Mouse (Mus musculus): ENCODE measurements around the gene Lrrc20. TPM values are rescaled to one million over a fixed set of nuclear protein-coding genes. Genes with fewer than 3 reads are reported as not detected.
A peak's percentile ranks its signal among the peaks of the same experiment; 100 is the strongest.

Lrrc20 gene
- total RNA-seq, 1 experiment = 2.1 TPM

GRCm38 (mm10) chr10:61457182-61457581, 18.4 kb upstream of the Lrrc20 start:
- peak overlapping the region; percentile 60; the same call in 1 of the 2 replicates for H3K27ac ChIP-seq (ENCODE audit: insufficient read depth, low read depth, low read length, poor library complexity, severe bottlenecking)
- no peak for DNase-seq (ENCODE audit: low read depth, low spot score)
- TF ChIP-seq MAFK (IDR thresholded peaks at IDR 0.05; ENCODE audit: insufficient read depth, low read depth, low read length) (peak; percentile 69), ZC3H11A (IDR thresholded peaks at IDR 0.05; ENCODE audit: borderline replicate concordance, low read depth, low read length) (no peak)
- H3K4me3 ChIP-seq (ENCODE audit: insufficient read depth in 1 of 2, low read depth in 1 of 2, low read length in 2 of 2, poor library complexity in 1 of 2, severe bottlenecking in 1 of 2) = no peak overlapping the region
- H3K4me1 ChIP-seq (ENCODE audit: control insufficient read depth in 2 of 2, insufficient read depth in 2 of 2, low read length in 2 of 2, poor library complexity in 1 of 2) = peaks cover 3 to 11% of the 10 kb centered on the region in 2 experiments; a peak in 1 of 4 replicates
- H3K36me3 ChIP-seq (ENCODE audit: control insufficient read depth, insufficient read depth, low read length, poor library complexity, severe bottlenecking) = no peaks in the 10 kb centered on the region; the same call in 1 of the 2 replicates
- H3K9me3 ChIP-seq (ENCODE audit: control insufficient read depth, insufficient read depth, low read depth, low read length) = no peaks in the 10 kb centered on the region
- no peak overlapping the region for H3K9ac ChIP-seq (ENCODE audit: insufficient read depth, low read depth, low read length, poor library complexity, severe bottlenecking)
- in situ Hi-C loops (cut with MboI; ENCODE audit: low sequenced_read_pairs in 2 of 2, unreplicated experiment in 2 of 2) = no loop called here

- Histone ChIP-seq H3K4me1 (ENCODE audit: control insufficient read depth in 2 of 2, insufficient read depth in 2 of 2, low read length in 2 of 2, poor library complexity in 1 of 2) (peaks cover 0 to 5% of the 10 kb centered on the region in 2 experiments; a peak in 1 of 4 replicates), H3K4me3 (ENCODE audit: insufficient read depth in 1 of 2, low read depth in 1 of 2, low read length in 2 of 2, poor library complexity in 1 of 2, severe bottlenecking in 1 of 2) (no peak overlapping the region), H3K9ac (ENCODE audit: insufficient read depth, low read depth, low read length, poor library complexity, severe bottlenecking) (no peak overlapping the region), H3K27ac (ENCODE audit: insufficient read depth, low read depth, low read length, poor library complexity, severe bottlenecking) (no peak overlapping the region), H3K9me3 (ENCODE audit: control insufficient read depth, insufficient read depth, low read depth, low read length) (no peaks in the 10 kb centered on the region), H3K36me3 (ENCODE audit: control insufficient read depth, insufficient read depth, low read length, poor library complexity, severe bottlenecking) (no peaks in the 10 kb centered on the region)
- TF ChIP-seq ZC3H11A (IDR thresholded peaks at IDR 0.05; ENCODE audit: borderline replicate concordance, low read depth, low read length) (no peak), HCFC1 (IDR thresholded peaks at IDR 0.05; ENCODE audit: borderline replicate concordance, insufficient read depth, low read length) (no peak), CHD2 (IDR thresholded peaks at IDR 0.05; ENCODE audit: low read depth, low read length) (no peak), MAFK (IDR thresholded peaks at IDR 0.05; ENCODE audit: insufficient read depth, low read depth, low read length) (no peak), ZNF384 (IDR thresholded peaks at IDR 0.05; ENCODE audit: low read depth, low read length) (no peak)
- DNase-seq (ENCODE audit: low read depth, low spot score) = no peak
- in situ Hi-C loops (cut with MboI; ENCODE audit: low sequenced_read_pairs in 2 of 2, unreplicated experiment in 2 of 2) = no loop called here
Measured at GRCm38 (mm10) chr10:61465009-61465408, 10.6 kb upstream of the Lrrc20 start.

GRCm38 (mm10) chr10:61466242-61466641, 9.4 kb upstream of the Lrrc20 start:
- no peaks in the 10 kb centered on the region for H3K36me3 ChIP-seq (ENCODE audit: control insufficient read depth, insufficient read depth, low read length, poor library complexity, severe bottlenecking)
- in situ Hi-C loops (cut with MboI; ENCODE audit: low sequenced_read_pairs in 2 of 2, unreplicated experiment in 2 of 2) = no loop called here
- peaks cover 0 to 5% of the 10 kb centered on the region in 2 experiments; a peak in 1 of 4 replicates for H3K4me1 ChIP-seq (ENCODE audit: control insufficient read depth in 2 of 2, insufficient read depth in 2 of 2, low read length in 2 of 2, poor library complexity in 1 of 2)
- peak overlapping the region in 1 of 2 experiments; percentile 23; a peak in 2 of 4 replicates for H3K4me3 ChIP-seq (ENCODE audit: insufficient read depth in 1 of 2, low read depth in 1 of 2, low read length in 2 of 2, poor library complexity in 1 of 2, severe bottlenecking in 1 of 2)
- TF ChIP-seq ZC3H11A (IDR thresholded peaks at IDR 0.05; ENCODE audit: borderline replicate concordance, low read depth, low read length) (no peak; the same call in 1 of the 2 replicates), CHD2 (IDR thresholded peaks at IDR 0.05; ENCODE audit: low read depth, low read length) (no peak), MAFK (IDR thresholded peaks at IDR 0.05; ENCODE audit: insufficient read depth, low read depth, low read length) (no peak), HCFC1 (IDR thresholded peaks at IDR 0.05; ENCODE audit: borderline replicate concordance, insufficient read depth, low read length) (no peak), ZNF384 (IDR thresholded peaks at IDR 0.05; ENCODE audit: low read depth, low read length) (no peak)
- H3K9me3 ChIP-seq (ENCODE audit: control insufficient read depth, insufficient read depth, low read depth, low read length) = no peaks in the 10 kb centered on the region
- DNase-seq (ENCODE audit: low read depth, low spot score) = peak; percentile 62
- H3K9ac ChIP-seq (ENCODE audit: insufficient read depth, low read depth, low read length, poor library complexity, severe bottlenecking) = no peak overlapping the region
- H3K27ac ChIP-seq (ENCODE audit: insufficient read depth, low read depth, low read length, poor library complexity, severe bottlenecking) = no peak overlapping the region

GRCm38 (mm10) chr10:61466873-61467272, 8.7 kb upstream of the Lrrc20 start:
- no peak for DNase-seq (ENCODE audit: low read depth, low spot score)
- Histone ChIP-seq H3K9me3 (ENCODE audit: control insufficient read depth, insufficient read depth, low read depth, low read length) (no peaks in the 10 kb centered on the region), H3K36me3 (ENCODE audit: control insufficient read depth, insufficient read depth, low read length, poor library complexity, severe bottlenecking) (no peaks in the 10 kb centered on the region), H3K27ac (ENCODE audit: insufficient read depth, low read depth, low read length, poor library complexity, severe bottlenecking) (no peak overlapping the region), H3K4me3 (ENCODE audit: insufficient read depth in 1 of 2, low read depth in 1 of 2, low read length in 2 of 2, poor library complexity in 1 of 2, severe bottlenecking in 1 of 2) (no peak overlapping the region), H3K4me1 (ENCODE audit: control insufficient read depth in 2 of 2, insufficient read depth in 2 of 2, low read length in 2 of 2, poor library complexity in 1 of 2) (peaks cover 0 to 2% of the 10 kb centered on the region in 2 experiments; a peak in 1 of 4 replicates), H3K9ac (ENCODE audit: insufficient read depth, low read depth, low read length, poor library complexity, severe bottlenecking) (no peak overlapping the region)
- TF ChIP-seq CHD2 (IDR thresholded peaks at IDR 0.05; ENCODE audit: low read depth, low read length) = no peak
- TF ChIP-seq HCFC1 (IDR thresholded peaks at IDR 0.05; ENCODE audit: borderline replicate concordance, insufficient read depth, low read length) = no peak
- no peak for TF ChIP-seq MAFK (IDR thresholded peaks at IDR 0.05; ENCODE audit: insufficient read depth, low read depth, low read length)
- no peak for TF ChIP-seq ZC3H11A (IDR thresholded peaks at IDR 0.05; ENCODE audit: borderline replicate concordance, low read depth, low read length)
- no peak for TF ChIP-seq ZNF384 (IDR thresholded peaks at IDR 0.05; ENCODE audit: low read depth, low read length)
- in situ Hi-C loops (cut with MboI; ENCODE audit: low sequenced_read_pairs in 2 of 2, unreplicated experiment in 2 of 2) = no loop called here

GRCm38 (mm10) chr10:61468900-61469299, 6.7 kb upstream of the Lrrc20 start:
- Histone ChIP-seq H3K36me3 (ENCODE audit: control insufficient read depth, insufficient read depth, low read length, poor library complexity, severe bottlenecking) (no peaks in the 10 kb centered on the region), H3K4me3 (ENCODE audit: insufficient read depth in 1 of 2, low read depth in 1 of 2, low read length in 2 of 2, poor library complexity in 1 of 2, severe bottlenecking in 1 of 2) (no peak overlapping the region), H3K4me1 (ENCODE audit: control insufficient read depth in 2 of 2, insufficient read depth in 2 of 2, low read length in 2 of 2, poor library complexity in 1 of 2) (peaks cover 0 to 2% of the 10 kb centered on the region in 2 experiments; a peak in 1 of 4 replicates), H3K9me3 (ENCODE audit: control insufficient read depth, insufficient read depth, low read depth, low read length) (no peaks in the 10 kb centered on the region), H3K9ac (ENCODE audit: insufficient read depth, low read depth, low read length, poor library complexity, severe bottlenecking) (no peak overlapping the region), H3K27ac (ENCODE audit: insufficient read depth, low read depth, low read length, poor library complexity, severe bottlenecking) (no peak overlapping the region)
- DNase-seq (ENCODE audit: low read depth, low spot score) = no peak
- in situ Hi-C loops (cut with MboI; ENCODE audit: low sequenced_read_pairs in 2 of 2, unreplicated experiment in 2 of 2) = no loop called here
- TF ChIP-seq MAFK (IDR thresholded peaks at IDR 0.05; ENCODE audit: insufficient read depth, low read depth, low read length) (0 out of 2 replicates have a peak, but pooled peaks have one; percentile 1), ZNF384 (IDR thresholded peaks at IDR 0.05; ENCODE audit: low read depth, low read length) (no peak)

Data from ES-E14 (cell line).